Mouse (Mus musculus): ENCODE measurements around the gene Myh14. TPM values are rescaled to one million over a fixed set of nuclear protein-coding genes. Genes with fewer than 3 reads are reported as not detected.
A peak's percentile ranks its signal among the peaks of the same experiment; 100 is the strongest.

Myh14 gene
- polyA plus RNA-seq, 1 experiment from 2014 or later = 33.6 TPM

GRCm38 (mm10) chr7:44603186-44603855, 67.3 kb downstream of the Myh14 start:
- 0 out of 2 replicates have a peak, but pooled peaks have one; percentile 11 for TF ChIP-seq CTCF (IDR thresholded peaks at IDR 0.05; ENCODE audit: low read depth)
- no peak for ATAC-seq (ENCODE audit: insufficient read depth)
- peak overlapping the region; percentile 52 for H3K4me2 ChIP-seq
- H3K36me3 ChIP-seq (ENCODE audit: insufficient read depth) = no peaks in the 10 kb centered on the region
- no peak for DNase-seq
- peak overlapping the region; percentile 16 for H3K4me3 ChIP-seq (ENCODE audit: low read depth, low read length)
- no peaks in the 10 kb centered on the region for H3K4me1 ChIP-seq (ENCODE audit: insufficient read depth)
- H3K9ac ChIP-seq = peak overlapping the region; percentile 36
- H3K27me3 ChIP-seq (ENCODE audit: insufficient read depth, low read length) = peaks cover 58% of the 10 kb centered on the region
- H3K27ac ChIP-seq (ENCODE audit: low read depth) = no peak overlapping the region
- 3% methylated on average over 20 of the region's 20 CpGs for WGBS
- H3K9me3 ChIP-seq (ENCODE audit: low read depth, low read length) = no peaks in the 10 kb centered on the region

- Histone ChIP-seq H3K9ac (no peak overlapping the region), H3K27ac (ENCODE audit: low read depth) (no peak overlapping the region), H3K9me3 (ENCODE audit: low read depth, low read length) (no peaks in the 10 kb centered on the region), H3K27me3 (ENCODE audit: insufficient read depth, low read length) (peaks cover 58% of the 10 kb centered on the region), H3K4me2 (no peak overlapping the region), H3K4me1 (ENCODE audit: insufficient read depth) (no peaks in the 10 kb centered on the region), H3K4me3 (ENCODE audit: low read depth, low read length) (no peak overlapping the region), H3K36me3 (ENCODE audit: insufficient read depth) (no peaks in the 10 kb centered on the region)
- DNase-seq = no peak
- TF ChIP-seq CTCF (IDR thresholded peaks at IDR 0.05; ENCODE audit: low read depth) = no peak
- 9% methylated on average over 11 of the region's 11 CpGs for WGBS
- no peak for ATAC-seq (ENCODE audit: insufficient read depth)
Observed at GRCm38 (mm10) chr7:44602443-44602842, 68.2 kb downstream of the Myh14 start.

GRCm38 (mm10) chr7:44601646-44602045, 69.0 kb downstream of the Myh14 start:
- TF ChIP-seq CTCF (IDR thresholded peaks at IDR 0.05; ENCODE audit: low read depth) = no peak
- DNase-seq (no peak), ATAC-seq (ENCODE audit: insufficient read depth) (no peak)
- H3K4me1 ChIP-seq (ENCODE audit: insufficient read depth) = no peaks in the 10 kb centered on the region
- H3K36me3 ChIP-seq (ENCODE audit: insufficient read depth) = no peaks in the 10 kb centered on the region
- H3K27me3 ChIP-seq (ENCODE audit: insufficient read depth, low read length) = peaks cover 58% of the 10 kb centered on the region
- H3K4me3 ChIP-seq (ENCODE audit: low read depth, low read length) = no peak overlapping the region
- WGBS = 11% methylated on average over 19 of the region's 19 CpGs
- no peak overlapping the region for H3K27ac ChIP-seq (ENCODE audit: low read depth)
- no peaks in the 10 kb centered on the region for H3K9me3 ChIP-seq (ENCODE audit: low read depth, low read length)
- H3K9ac ChIP-seq = no peak overlapping the region
- no peak overlapping the region for H3K4me2 ChIP-seq

DNA sequence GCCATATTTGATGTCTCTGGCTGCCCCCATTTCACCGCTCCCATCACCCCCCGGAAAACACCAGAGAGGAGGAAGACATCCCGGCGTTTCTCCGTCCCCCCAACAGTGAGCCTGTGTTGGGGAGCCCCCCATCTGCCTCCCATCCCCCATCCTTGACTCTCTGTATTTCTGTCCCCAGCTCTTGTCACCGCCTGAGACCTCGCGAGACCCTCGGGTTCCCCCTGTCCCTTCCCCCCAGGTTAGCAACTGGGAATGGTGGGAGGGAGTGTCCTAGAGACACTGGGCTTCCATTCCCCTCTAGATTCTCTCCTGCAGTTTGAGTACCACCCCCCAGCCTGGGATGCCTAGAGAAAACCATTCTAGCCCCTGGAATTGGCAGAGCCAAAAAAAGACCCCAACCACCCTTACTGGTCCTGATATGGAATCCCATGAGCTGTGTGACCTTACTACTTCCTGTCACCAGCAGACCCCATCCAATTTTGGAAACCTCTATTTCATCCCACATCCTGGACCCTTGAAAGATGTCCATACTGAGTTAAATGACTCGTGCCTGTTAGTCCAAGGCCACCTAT, 69.9 kb downstream of the Myh14 start:
- peaks cover 51% of the 10 kb centered on the region for H3K27me3 ChIP-seq (ENCODE audit: insufficient read depth, low read length)
- 76% methylated on average over 10 of the region's 10 CpGs for WGBS
- no peak overlapping the region for H3K4me3 ChIP-seq (ENCODE audit: low read depth, low read length)
- no peaks in the 10 kb centered on the region for H3K9me3 ChIP-seq (ENCODE audit: low read depth, low read length)
- ATAC-seq (ENCODE audit: insufficient read depth) (no peak), DNase-seq (no peak)
- no peaks in the 10 kb centered on the region for H3K4me1 ChIP-seq (ENCODE audit: insufficient read depth)
- H3K27ac ChIP-seq (ENCODE audit: low read depth) = no peak overlapping the region
- H3K9ac ChIP-seq = no peak overlapping the region
- no peaks in the 10 kb centered on the region for H3K36me3 ChIP-seq (ENCODE audit: insufficient read depth)
- no peak for TF ChIP-seq CTCF (IDR thresholded peaks at IDR 0.05; ENCODE audit: low read depth)
- H3K4me2 ChIP-seq = no peak overlapping the region

DNA sequence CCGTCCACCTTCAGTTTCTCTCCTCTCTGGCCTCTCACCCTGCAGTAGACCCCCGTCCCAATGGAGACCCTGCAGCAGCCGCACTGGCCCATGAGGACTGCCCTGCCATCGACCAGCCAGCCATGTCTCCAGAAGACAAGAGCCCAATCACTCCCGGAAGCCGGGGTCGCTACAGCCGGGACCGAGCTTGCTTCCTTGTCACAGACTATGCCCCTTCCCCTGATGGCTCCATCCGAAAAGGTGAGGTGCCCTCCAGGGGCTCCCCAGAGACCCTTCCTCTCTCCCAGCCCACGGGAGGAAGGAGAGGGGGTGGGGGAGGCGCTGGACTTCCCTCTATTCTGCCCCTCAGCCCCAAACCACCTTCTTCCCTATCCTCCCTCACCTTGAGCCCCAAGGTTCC, 72.3 kb downstream of the Myh14 start:
- H3K4me2 ChIP-seq = no peak overlapping the region
- H3K4me3 ChIP-seq (ENCODE audit: low read depth, low read length) = no peak overlapping the region
- no peak overlapping the region for H3K27ac ChIP-seq (ENCODE audit: low read depth)
- no peaks in the 10 kb centered on the region for H3K36me3 ChIP-seq (ENCODE audit: insufficient read depth)
- no peaks in the 10 kb centered on the region for H3K4me1 ChIP-seq (ENCODE audit: insufficient read depth)
- no peak for TF ChIP-seq CTCF (IDR thresholded peaks at IDR 0.05; ENCODE audit: low read depth)
- peaks cover 38% of the 10 kb centered on the region for H3K27me3 ChIP-seq (ENCODE audit: insufficient read depth, low read length)
- no peaks in the 10 kb centered on the region for H3K9me3 ChIP-seq (ENCODE audit: low read depth, low read length)
- WGBS = 82% methylated on average over 11 of the region's 12 CpGs
- no peak overlapping the region for H3K9ac ChIP-seq
- no peak for DNase-seq
- ATAC-seq (ENCODE audit: insufficient read depth) = no peak

DNA sequence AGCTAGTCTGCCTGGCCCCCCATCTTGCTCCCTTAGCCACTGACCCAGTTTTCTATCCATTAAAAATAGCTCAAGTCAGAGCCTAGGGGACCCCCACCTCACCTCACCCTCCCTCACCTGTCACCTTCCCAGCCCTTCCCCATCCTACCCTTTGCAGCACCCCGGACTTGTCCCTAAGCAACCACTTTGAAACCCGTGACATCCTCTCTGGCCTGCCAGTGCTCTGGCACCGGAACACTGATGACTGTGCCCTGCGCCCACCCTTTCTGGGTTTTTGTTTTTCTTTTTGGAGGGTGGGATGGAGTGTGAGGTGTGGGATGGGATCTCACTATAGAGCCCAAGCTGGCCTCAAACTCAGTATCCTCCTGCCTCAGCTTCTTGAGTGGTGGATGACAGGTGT, 73.0 kb downstream of the Myh14 start:
- Histone ChIP-seq H3K36me3 (ENCODE audit: insufficient read depth) (no peaks in the 10 kb centered on the region), H3K4me3 (ENCODE audit: low read depth, low read length) (no peak overlapping the region), H3K27ac (ENCODE audit: low read depth) (no peak overlapping the region), H3K4me1 (ENCODE audit: insufficient read depth) (no peaks in the 10 kb centered on the region), H3K9ac (no peak overlapping the region), H3K9me3 (ENCODE audit: low read depth, low read length) (no peaks in the 10 kb centered on the region), H3K4me2 (no peak overlapping the region), H3K27me3 (ENCODE audit: insufficient read depth, low read length) (peaks cover 38% of the 10 kb centered on the region)
- DNase-seq (no peak), ATAC-seq (ENCODE audit: insufficient read depth) (no peak)
- no peak for TF ChIP-seq CTCF (IDR thresholded peaks at IDR 0.05; ENCODE audit: low read depth)
- 84% methylated on average over 4 of the region's 4 CpGs for WGBS

- no peaks in the 10 kb centered on the region for H3K9me3 ChIP-seq (ENCODE audit: low read depth, low read length)
- no peak for ATAC-seq (ENCODE audit: insufficient read depth)
- H3K27ac ChIP-seq (ENCODE audit: low read depth) = no peak overlapping the region
- H3K36me3 ChIP-seq (ENCODE audit: insufficient read depth) = no peaks in the 10 kb centered on the region
- DNase-seq = no peak
- H3K4me2 ChIP-seq = no peak overlapping the region
- no peak overlapping the region for H3K9ac ChIP-seq
- no peaks in the 10 kb centered on the region for H3K4me1 ChIP-seq (ENCODE audit: insufficient read depth)
- no peak overlapping the region for H3K4me3 ChIP-seq (ENCODE audit: low read depth, low read length)
- no peak for TF ChIP-seq CTCF (IDR thresholded peaks at IDR 0.05; ENCODE audit: low read depth)
- WGBS = 41% methylated on average over 5 of the region's 5 CpGs
- H3K27me3 ChIP-seq (ENCODE audit: insufficient read depth, low read length) = peaks cover 38% of the 10 kb centered on the region
Observed at GRCm38 (mm10) chr7:44596996-44597538, 73.6 kb downstream of the Myh14 start.
